Mouse (Mus musculus) gastrocnemius, adult 8-10 months (tissue): Measurements from ENCODE around the gene Top2b. TPM values are rescaled to one million over a fixed set of nuclear protein-coding genes. Genes with fewer than 3 reads are reported as not detected.

Experiments used
- DNase-seq, 2 experiments: peaks; one replicate each; pipeline ENCODE4 v3.0.0; 2022; ENCODE audit warnings: low spot score in 2 of 2
- total RNA-seq, 4 experiments: library from RNA; stranded (reverse); gene quantifications; 2 replicates each; pipeline ENCODE4 v1.2.4; 2022

Gene Top2b
- total RNA-seq, 4 experiments from 2014 or later = 24.4 to 36.3 (median 29.6) TPM

DNA sequence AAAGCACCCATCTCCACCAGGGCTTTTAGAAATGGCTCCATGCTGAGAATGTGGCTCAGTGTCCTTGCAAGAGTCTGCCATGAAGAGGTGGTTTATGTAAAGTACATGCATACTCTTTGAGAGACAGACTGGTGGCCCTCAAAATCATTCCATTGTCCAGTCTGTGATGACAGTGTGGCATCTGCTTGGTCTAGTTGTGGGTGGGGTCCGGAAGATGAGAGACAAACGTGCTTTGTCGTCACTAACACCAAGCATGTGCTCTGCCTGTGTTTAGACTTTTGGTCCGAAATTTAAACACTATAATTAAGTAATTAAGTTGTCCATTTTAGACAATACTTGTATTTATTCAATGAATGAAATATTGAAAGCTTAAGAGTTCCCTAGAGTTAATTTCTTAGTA lies 49.2 kb downstream of the Top2b start:
- DNase-seq = no peak

DNA sequence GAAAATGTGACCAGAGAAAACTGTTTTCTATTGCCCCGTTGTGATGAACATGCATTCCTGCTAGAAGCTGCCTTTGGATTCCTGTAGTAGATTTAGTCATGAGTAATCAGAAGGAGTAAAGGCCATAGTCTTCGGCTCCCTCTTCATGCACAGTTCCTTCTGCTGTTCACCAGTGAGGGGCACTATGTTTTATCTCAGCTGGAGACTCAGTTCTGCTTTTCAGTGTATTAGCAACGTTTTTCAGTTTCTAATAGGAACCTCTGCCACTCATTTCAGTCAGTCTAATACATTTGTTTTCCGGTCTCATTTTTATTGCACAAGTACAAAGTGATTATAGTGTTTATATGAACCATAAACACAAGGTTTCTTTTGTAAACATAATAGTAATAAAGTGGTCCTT lies 62.6 kb downstream of the Top2b start:
- DNase-seq = no peak

DNA sequence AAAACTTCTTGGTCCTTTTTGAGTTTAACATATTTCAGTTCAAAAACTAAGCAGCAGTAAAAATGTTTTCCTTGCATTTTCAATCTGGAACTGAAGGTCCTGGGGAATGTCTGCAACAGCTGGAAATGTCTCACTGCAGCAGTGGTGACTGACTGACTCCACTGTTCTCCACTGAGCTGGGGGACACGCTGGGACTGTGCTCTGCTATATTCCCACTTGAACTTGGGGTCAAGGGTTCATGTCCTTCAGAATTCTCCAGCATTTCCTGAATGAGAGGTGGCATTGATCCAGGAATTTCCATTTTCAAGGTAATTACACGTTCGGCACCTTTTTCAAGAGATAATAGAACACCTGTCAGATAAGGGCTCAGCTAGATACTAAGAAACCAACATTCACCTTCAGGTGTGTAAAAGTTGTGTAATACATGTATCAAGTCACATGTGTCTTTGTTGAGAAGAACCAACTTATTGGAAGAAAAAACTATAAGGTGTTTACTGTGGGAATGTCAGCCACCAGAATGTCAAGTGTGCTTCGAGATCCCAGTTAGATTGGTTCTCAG lies 67.0 kb downstream of the Top2b start:
- DNase-seq = no peak

DNA sequence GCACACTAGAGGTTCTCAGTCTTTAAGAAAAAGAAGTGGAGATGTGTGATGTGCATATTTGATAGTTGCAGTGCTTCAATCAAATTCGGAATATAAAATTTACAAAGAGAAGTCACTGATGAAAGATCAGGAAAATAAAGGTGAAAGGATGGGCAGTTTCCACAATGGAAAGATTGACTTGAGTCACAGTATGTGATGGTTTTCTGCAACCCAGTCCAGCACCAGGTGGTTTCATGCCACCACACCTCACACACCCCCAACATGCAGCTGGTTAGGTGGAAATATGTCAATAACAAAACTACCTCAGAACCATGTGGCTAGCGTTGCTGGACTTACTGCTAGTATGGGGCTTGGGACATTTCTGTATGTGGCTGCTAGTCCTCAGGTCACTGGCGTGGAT lies 67.6 kb downstream of the Top2b start:
- no peak for DNase-seq

DNA sequence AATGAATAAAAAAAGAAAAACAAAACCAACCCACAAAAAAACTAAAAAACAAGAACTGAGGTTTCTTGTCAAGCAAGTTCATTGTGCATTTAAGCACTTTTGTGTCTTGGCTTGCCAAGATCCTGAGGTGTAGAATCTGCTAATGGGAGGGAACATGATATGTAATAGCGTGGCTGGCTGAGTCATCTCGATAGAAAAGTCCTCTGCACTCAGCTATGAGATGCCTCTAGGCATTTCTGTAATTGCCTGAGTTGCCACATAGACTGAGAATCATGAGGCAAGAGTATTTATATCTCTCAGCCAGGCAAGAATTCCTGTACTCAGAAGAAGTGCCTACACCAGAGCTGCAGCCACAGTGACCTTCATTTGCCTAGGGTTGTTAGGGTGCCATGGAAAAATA lies 68.2 kb downstream of the Top2b start:
- no peak for DNase-seq

DNA sequence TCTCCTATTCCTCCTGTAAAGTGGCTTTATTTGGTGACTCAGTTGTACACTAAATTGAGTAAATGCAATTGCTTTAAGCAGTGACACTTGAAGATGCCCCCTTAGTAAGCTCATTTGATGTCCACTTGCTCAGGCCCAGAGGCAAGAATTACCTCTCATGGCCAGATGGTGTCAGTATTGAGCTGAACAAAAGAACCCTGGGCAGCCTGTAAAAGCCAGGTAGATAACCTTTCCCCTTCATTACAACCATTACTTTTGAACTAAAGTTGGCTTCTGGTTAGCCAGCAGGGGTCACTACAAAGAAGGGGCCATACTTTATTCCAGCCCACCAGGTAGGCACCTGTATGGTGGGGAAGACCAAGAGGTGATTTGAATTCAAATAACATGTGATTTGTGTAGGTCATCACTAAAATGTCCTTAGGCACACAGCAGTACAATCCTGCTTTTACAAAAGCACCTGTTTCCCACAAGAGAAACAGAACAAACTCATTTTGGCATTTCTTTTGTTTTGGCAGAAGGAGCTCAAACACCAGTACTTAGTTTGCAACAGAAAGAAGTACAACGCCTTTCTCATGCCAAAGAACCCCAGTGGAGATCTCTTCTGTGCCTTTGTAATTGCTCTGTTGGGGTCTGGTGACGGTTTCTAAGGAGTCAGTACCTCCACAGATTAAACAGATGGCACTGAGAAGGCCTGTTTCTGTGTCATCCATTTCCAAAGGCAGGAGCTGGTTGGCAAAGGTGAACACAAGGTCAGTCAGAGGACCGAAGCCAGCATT lies 69.6 kb downstream of the Top2b start:
- DNase-seq = peak; percentile 45 to 47

DNA sequence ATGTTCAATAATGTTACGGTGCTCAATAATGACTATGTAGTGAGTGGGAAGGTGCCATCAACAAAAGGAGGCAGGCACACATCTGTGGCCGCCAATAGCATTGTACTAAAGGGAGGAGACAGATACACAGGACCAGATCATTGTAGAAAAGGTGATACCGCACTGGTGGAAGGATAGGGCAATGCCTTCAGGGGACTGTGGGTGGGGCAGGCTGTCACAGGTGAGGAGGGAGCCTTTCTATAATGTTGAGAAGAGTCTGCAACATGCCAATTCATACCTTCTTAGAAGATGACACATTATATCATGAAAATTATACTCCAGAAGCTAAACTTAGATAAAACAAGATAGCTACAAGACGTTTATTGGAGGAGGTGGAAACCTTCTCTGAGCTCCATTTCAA lies 72.4 kb downstream of the Top2b start:
- no peak for DNase-seq

DNA sequence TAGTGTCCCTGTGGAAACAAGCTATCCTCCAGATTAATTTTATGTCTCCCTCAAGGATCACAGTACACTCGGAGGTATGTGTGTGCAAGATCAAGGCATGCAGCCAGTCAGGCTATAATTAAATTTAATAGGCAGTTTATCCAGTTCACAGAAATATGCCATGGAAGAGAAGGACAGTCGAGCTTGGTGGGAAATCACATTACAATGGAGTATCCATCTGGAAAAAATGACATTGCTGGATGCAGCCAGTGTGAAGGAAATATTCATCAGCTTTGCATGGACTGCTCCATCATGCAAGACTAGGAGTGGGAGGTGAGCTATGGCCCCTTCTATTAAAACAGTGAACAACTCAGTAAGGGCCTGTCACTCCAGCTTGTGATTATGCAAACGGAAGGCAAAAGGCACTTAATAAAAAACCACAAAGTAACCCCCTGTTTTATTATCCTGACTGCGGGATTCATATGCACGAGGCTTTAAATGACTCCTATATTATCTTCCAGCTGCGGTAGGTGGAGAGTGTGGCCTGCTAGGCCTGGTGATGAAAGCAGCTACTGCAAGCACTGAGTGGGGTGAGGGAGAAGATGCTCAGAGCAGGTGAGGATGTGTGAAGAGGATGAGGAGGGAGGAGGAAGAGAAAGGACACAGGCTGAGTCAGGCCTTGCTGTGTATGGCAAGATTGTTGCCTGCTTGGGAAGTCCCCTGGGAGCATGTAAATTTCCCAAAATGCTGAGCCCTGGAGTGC lies 74.6 kb downstream of the Top2b start:
- DNase-seq = no peak

DNA sequence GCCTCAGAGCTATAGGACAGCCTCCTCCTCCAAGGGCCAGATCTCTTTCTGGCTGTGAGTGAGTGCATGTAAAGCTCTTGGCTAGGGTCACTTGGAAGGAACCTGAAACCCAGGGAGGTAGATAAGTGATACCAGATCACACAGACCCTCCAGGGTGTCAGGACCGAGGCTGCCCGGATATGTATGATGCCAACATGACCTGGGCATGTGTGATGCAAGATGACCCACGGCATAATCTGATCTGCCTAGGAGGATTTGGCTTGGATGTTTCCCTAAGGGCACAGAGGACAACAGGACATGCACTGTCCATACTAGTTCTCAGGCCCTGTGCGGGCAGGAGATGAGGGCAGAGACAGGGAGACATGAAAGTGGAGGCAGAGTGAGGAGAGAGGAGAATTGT lies 79.9 kb downstream of the Top2b start:
- DNase-seq = peak; percentile 27 to 58

DNA sequence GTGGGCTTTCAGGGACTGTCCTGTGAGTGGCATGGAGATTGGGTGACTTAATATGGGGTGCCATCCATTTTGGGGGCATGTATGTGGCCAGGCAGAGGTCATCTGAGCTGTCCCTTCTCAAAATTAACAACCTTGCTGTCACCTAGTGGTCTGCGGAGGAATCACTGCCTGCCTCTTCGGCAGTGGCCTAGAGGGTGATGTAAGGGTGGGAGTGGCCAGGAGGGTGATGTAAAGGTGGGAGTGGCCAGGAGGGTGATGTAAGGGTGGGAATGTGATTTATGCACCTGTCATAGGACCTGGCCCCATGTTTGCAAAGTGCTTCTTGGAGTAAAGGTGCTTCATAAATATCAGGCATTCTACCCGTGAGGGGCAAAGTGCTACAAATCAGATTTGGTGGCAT lies 82.6 kb downstream of the Top2b start:
- DNase-seq = no peak

DNA sequence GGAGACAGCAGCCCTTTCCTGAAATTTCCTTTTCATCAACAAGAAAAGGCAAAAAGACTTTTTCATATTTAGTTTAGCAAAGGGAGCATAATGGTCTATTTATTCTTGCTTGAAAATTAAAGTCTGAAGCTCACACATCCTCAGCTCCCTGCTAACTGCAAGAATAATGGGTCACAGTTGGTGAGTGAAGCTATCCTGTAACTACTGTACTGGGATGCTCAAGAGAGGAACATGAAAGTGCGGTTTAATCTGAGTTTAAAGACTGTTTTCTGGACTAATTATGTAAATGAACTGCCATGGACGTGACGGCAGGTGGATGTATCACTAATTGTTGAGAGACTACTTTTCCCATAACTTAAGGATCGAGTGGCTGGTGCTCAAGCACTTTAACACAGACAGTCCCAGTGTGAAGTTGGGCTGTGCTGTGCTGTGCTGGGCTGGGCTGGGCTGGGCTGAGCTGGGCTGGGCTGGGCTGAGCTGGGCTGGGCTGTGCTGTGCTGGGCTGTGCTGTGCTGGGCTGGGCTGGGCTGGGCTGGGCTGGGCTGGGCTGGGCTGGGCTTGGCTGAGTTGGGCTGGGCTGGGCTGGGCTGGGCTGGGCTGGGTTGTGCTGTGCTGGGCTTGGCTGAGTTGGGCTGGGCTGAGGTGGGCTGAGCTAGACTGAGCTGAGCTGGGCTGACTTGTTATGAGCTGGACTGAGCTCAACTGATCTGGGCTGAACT lies 83.4 kb downstream of the Top2b start:
- no peak for DNase-seq

DNA sequence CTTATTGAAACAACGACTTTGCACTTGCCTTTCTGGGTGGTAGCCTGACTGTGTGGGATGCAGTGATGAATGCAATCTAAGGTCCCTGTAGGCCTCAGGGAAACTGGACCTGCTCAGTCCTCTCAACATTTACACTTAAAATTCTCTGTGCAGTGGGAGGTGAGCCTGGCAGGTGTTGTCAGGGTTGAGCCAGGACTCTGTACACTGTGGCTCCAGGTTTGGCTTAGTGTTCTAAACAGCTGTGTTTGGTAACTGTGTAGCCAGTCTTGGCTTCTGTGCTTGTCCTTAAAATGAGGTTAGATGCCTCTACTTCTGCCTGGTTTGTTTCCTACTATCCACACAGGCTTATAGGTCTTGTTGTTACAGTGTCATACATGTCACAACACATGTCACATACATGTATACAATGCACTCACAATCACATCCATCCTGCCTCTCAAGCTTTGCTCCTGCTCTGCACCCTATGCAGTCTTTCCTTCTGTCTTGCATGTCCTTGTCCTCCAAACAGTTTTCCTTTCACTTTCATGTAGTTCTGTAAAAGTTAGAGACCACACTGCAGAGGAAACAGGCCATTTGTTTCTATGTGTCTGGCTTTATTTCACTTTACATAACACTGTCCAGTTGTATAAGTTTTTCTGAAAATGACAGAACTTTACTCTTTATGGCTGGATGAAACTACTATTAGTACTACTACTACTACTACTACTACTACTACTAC lies 113.8 kb downstream of the Top2b start:
- DNase-seq = no peak

DNA sequence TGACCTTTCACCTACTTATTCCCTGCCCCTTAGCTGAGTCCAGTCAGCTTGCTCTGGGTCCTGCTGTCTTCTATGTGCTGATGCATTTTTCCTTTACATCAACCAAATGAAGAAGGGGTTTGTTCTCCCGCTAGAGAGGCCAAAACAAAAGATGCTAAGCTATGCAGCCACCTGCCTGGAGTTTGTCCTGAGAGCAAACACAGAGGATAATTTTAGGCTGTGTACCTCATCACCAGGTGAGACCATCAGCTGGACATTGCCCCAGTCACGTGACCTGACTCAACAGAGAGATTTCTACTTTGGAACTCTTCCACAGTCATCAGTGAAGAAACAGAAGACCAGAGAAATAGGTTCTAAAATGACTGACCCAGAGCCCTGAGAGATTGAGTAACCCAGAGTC lies 114.5 kb downstream of the Top2b start:
- DNase-seq = no peak

DNA sequence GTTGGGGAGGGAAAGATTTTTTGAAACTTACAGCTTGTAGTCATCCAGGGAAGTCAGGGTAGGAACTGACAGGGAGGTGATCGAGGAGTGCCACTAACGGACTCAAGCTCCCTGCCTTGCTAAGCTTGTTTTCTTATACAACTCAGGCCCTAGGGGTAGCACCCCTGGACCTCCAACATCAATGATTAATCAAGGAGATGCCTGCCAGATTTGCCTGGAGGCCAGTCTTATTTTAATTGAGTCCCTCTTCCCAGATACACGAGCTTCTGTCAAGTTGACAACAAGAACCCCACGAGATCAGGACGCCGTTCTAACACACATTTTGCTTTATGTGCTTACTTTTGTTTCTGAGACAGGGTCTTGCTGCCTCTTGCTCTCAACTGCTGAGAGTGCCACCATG lies 115.6 kb downstream of the Top2b start:
- no peak for DNase-seq

DNA sequence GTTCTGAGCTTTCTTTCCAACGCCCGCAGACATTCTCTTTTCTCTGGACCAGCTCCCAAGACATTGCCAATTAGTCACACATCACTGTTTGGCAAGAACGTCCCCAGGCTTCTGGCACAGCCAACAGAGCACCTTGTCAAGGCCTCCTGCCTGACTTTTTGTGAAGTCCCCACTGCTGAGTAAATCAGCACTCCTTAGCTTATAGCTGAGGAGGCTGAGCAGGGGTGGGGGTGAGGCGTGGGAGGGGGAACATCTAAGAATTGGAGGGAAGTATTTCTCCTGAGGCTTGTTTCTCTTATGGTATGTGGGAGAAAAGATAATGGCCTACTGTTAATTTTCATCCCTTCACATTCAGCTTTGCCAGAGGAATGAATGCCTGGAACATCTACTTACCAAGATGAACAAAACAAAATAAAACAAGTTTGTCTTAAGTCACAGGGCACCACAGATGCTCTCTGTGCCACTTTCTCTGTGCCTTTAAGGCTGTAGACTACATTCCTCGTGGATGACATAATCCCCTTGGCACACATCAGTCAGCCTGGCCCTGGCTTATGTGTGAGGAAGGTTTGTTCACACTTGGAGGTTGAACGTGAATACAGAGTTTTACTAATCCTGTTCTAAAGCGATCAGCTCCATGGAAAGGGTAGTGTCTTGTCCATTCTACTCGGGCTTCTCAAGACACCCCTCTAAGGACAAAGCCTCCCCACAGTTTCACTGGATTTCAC lies 118.8 kb downstream of the Top2b start:
- no peak for DNase-seq

Other genes starting within 250 kb of the Top2b start
- gene Ngly1, start 115.9 kb upstream of the Top2b start, total RNA-seq = 10 to 100 TPM; 42.2 to 51.3 (median 47.6) TPM
- 10 to 100 TPM; 10.2 to 13.0 (median 12.2) TPM for gene Oxsm, start 115.4 kb upstream of the Top2b start, total RNA-seq